Mouse (Mus musculus): ENCODE measurements around the gene Ppm1h. TPM values are rescaled to one million over a fixed set of nuclear protein-coding genes. Genes with fewer than 3 reads are reported as not detected.
A peak's percentile ranks its signal among the peaks of the same experiment; 100 is the strongest.

The Ppm1h gene
- polyA plus RNA-seq, 1 experiment from 2014 or later: 8.8 TPM

DNA sequence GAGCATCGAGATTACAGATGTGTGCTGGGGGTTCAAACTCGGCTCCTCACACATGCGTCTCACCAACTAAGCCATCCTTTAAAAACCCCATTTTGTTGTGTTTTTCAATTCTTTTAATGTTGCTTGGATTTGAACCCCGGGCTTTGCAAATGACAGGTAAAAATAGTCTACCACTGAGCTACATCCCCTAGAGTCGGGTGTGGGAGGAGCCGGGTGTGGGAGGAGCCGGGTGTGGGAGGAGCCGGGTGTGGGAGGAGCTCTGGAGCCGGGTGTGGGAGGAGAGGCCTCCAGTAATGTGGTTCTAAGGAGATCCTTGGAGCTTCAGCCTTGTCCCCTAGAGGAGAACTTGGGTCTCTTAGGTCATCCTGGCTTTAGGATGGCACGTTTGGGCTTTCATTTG, 152.1 kb downstream of the Ppm1h start:
- H3K27ac ChIP-seq (ENCODE audit: low read depth, low read length): no peak overlapping the region
- DNase-seq (ENCODE audit: low spot score) (no peak), ATAC-seq (no peak)
- WGBS: 91% methylated on average over 10 of the region's 10 CpGs
- H3K27me3 ChIP-seq (replicated peaks; ENCODE audit: control insufficient read depth, insufficient read depth, low read length): no peaks in the 10 kb centered on the region
- H3K4me3 ChIP-seq (ENCODE audit: low read depth, low read length): no peak overlapping the region
- H3K4me2 ChIP-seq (ENCODE audit: low read length): no peak overlapping the region
- H3K4me1 ChIP-seq (ENCODE audit: control insufficient read depth, insufficient read depth, low read length): no peaks in the 10 kb centered on the region
- no peaks in the 10 kb centered on the region for H3K9me3 ChIP-seq (replicated peaks; ENCODE audit: control insufficient read depth, low read length)
- H3K9ac ChIP-seq (ENCODE audit: low read length): no peak overlapping the region
- H3K36me3 ChIP-seq (ENCODE audit: control insufficient read depth, insufficient read depth, low read length): no peaks in the 10 kb centered on the region

- ATAC-seq: no peak
Measured at GRCm38 (mm10) chr10:122842014-122842413, 163.5 kb downstream of the Ppm1h start.

GRCm38 (mm10) chr10:122842961-122843360, 164.4 kb downstream of the Ppm1h start:
- DNase-seq (ENCODE audit: low spot score) (no peak), ATAC-seq (no peak)
- WGBS: 95% methylated on average over 8 of the region's 8 CpGs
- Histone ChIP-seq H3K9me3 (replicated peaks; ENCODE audit: control insufficient read depth, low read length) (no peaks in the 10 kb centered on the region), H3K9ac (ENCODE audit: low read length) (no peak overlapping the region), H3K27me3 (replicated peaks; ENCODE audit: control insufficient read depth, insufficient read depth, low read length) (no peaks in the 10 kb centered on the region), H3K36me3 (ENCODE audit: control insufficient read depth, insufficient read depth, low read length) (no peaks in the 10 kb centered on the region), H3K27ac (ENCODE audit: low read depth, low read length) (no peak overlapping the region), H3K4me3 (ENCODE audit: low read depth, low read length) (no peak overlapping the region), H3K4me2 (ENCODE audit: low read length) (no peak overlapping the region), H3K4me1 (ENCODE audit: control insufficient read depth, insufficient read depth, low read length) (no peaks in the 10 kb centered on the region)

More at GRCm38 (mm10) chr10:122842014-122842413, 163.5 kb downstream of the Ppm1h start:
- no peaks in the 10 kb centered on the region for H3K36me3 ChIP-seq (ENCODE audit: control insufficient read depth, insufficient read depth, low read length)
- no peaks in the 10 kb centered on the region for H3K9me3 ChIP-seq (replicated peaks; ENCODE audit: control insufficient read depth, low read length)
- H3K4me1 ChIP-seq (ENCODE audit: control insufficient read depth, insufficient read depth, low read length): no peaks in the 10 kb centered on the region
- no peak overlapping the region for H3K27ac ChIP-seq (ENCODE audit: low read depth, low read length)
- no peak for DNase-seq (ENCODE audit: low spot score)
- WGBS: 92% methylated on average over 8 of the region's 8 CpGs
- no peaks in the 10 kb centered on the region for H3K27me3 ChIP-seq (replicated peaks; ENCODE audit: control insufficient read depth, insufficient read depth, low read length)
- H3K4me3 ChIP-seq (ENCODE audit: low read depth, low read length): no peak overlapping the region
- H3K4me2 ChIP-seq (ENCODE audit: low read length): no peak overlapping the region
- H3K9ac ChIP-seq (ENCODE audit: low read length): no peak overlapping the region

DNA sequence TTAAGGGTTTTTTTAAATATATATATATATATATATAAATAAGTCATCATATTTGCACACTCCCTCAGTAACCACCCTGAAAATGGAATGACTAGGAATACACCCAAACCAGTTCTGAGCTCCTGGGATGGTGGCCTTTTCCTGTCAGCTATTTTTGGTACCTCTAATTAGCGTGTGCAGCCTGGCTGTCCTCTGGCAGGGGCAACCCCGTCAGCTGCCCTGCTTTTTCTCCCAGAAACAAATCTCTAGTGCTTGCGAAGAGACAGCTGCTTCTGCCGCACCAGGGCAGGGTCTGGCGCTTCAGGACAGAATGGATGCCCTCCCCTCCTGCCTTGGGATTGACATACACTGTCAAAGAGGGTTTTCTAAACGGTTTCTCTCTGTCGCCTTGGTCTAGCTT, 166.9 kb downstream of the Ppm1h start:
- Histone ChIP-seq H3K27me3 (replicated peaks; ENCODE audit: control insufficient read depth, insufficient read depth, low read length) (no peaks in the 10 kb centered on the region), H3K27ac (ENCODE audit: low read depth, low read length) (no peak overlapping the region), H3K9me3 (replicated peaks; ENCODE audit: control insufficient read depth, low read length) (no peaks in the 10 kb centered on the region), H3K9ac (ENCODE audit: low read length) (no peak overlapping the region), H3K36me3 (ENCODE audit: control insufficient read depth, insufficient read depth, low read length) (no peaks in the 10 kb centered on the region), H3K4me1 (ENCODE audit: control insufficient read depth, insufficient read depth, low read length) (no peaks in the 10 kb centered on the region), H3K4me3 (ENCODE audit: low read depth, low read length) (no peak overlapping the region), H3K4me2 (ENCODE audit: low read length) (no peak overlapping the region)
- DNase-seq (ENCODE audit: low spot score) (peak; percentile 16), ATAC-seq (no peak)
- WGBS: 54% methylated on average over 7 of the region's 7 CpGs

- Histone ChIP-seq H3K9ac (ENCODE audit: low read length) (no peak overlapping the region), H3K27ac (ENCODE audit: low read depth, low read length) (no peak overlapping the region), H3K4me2 (ENCODE audit: low read length) (no peak overlapping the region), H3K4me1 (ENCODE audit: control insufficient read depth, insufficient read depth, low read length) (no peaks in the 10 kb centered on the region), H3K4me3 (ENCODE audit: low read depth, low read length) (no peak overlapping the region), H3K27me3 (replicated peaks; ENCODE audit: control insufficient read depth, insufficient read depth, low read length) (no peaks in the 10 kb centered on the region), H3K9me3 (replicated peaks; ENCODE audit: control insufficient read depth, low read length) (no peaks in the 10 kb centered on the region), H3K36me3 (ENCODE audit: control insufficient read depth, insufficient read depth, low read length) (no peaks in the 10 kb centered on the region)
- DNase-seq (ENCODE audit: low spot score) (no peak), ATAC-seq (no peak)
- WGBS: 95% methylated on average over 1 of the region's 1 CpGs
Measured at GRCm38 (mm10) chr10:122846476-122846875, 167.9 kb downstream of the Ppm1h start.

GRCm38 (mm10) chr10:122848020-122848457, 169.5 kb downstream of the Ppm1h start:
- no peaks in the 10 kb centered on the region for H3K36me3 ChIP-seq (ENCODE audit: control insufficient read depth, insufficient read depth, low read length)
- no peaks in the 10 kb centered on the region for H3K9me3 ChIP-seq (replicated peaks; ENCODE audit: control insufficient read depth, low read length)
- no peak overlapping the region for H3K9ac ChIP-seq (ENCODE audit: low read length)
- no peak overlapping the region for H3K4me2 ChIP-seq (ENCODE audit: low read length)
- no peaks in the 10 kb centered on the region for H3K27me3 ChIP-seq (replicated peaks; ENCODE audit: control insufficient read depth, insufficient read depth, low read length)
- ATAC-seq: no peak
- no peak for DNase-seq (ENCODE audit: low spot score)
- H3K27ac ChIP-seq (ENCODE audit: low read depth, low read length): no peak overlapping the region
- H3K4me3 ChIP-seq (ENCODE audit: low read depth, low read length): no peak overlapping the region
- no peaks in the 10 kb centered on the region for H3K4me1 ChIP-seq (ENCODE audit: control insufficient read depth, insufficient read depth, low read length)
- 86% methylated on average over 2 of the region's 2 CpGs for WGBS

GRCm38 (mm10) chr10:122851267-122852160, 173.0 kb downstream of the Ppm1h start:
- 91% methylated on average over 16 of the region's 16 CpGs for WGBS
- H3K4me2 ChIP-seq (ENCODE audit: low read length): no peak overlapping the region

GRCm38 (mm10) chr10:122854571-122854970, 176.0 kb downstream of the Ppm1h start:
- DNase-seq (ENCODE audit: low spot score): no peak
- 86% methylated on average over 6 of the region's 6 CpGs for WGBS
- no peaks in the 10 kb centered on the region for H3K36me3 ChIP-seq (ENCODE audit: control insufficient read depth, insufficient read depth, low read length)
- H3K9me3 ChIP-seq (replicated peaks; ENCODE audit: control insufficient read depth, low read length): no peaks in the 10 kb centered on the region
- no peak overlapping the region for H3K4me3 ChIP-seq (ENCODE audit: low read depth, low read length)
- H3K27me3 ChIP-seq (replicated peaks; ENCODE audit: control insufficient read depth, insufficient read depth, low read length): no peaks in the 10 kb centered on the region
- no peak for ATAC-seq
- no peak overlapping the region for H3K27ac ChIP-seq (ENCODE audit: low read depth, low read length)
- H3K4me1 ChIP-seq (ENCODE audit: control insufficient read depth, insufficient read depth, low read length): no peaks in the 10 kb centered on the region
- no peak overlapping the region for H3K4me2 ChIP-seq (ENCODE audit: low read length)
- H3K9ac ChIP-seq (ENCODE audit: low read length): no peak overlapping the region

More at GRCm38 (mm10) chr10:122851267-122852160, 173.0 kb downstream of the Ppm1h start:
- Histone ChIP-seq H3K4me3 (ENCODE audit: low read depth, low read length) (no peak overlapping the region), H3K36me3 (ENCODE audit: control insufficient read depth, insufficient read depth, low read length) (no peaks in the 10 kb centered on the region), H3K9me3 (replicated peaks; ENCODE audit: control insufficient read depth, low read length) (no peaks in the 10 kb centered on the region), H3K9ac (ENCODE audit: low read length) (no peak overlapping the region), H3K27me3 (replicated peaks; ENCODE audit: control insufficient read depth, insufficient read depth, low read length) (no peaks in the 10 kb centered on the region), H3K4me1 (ENCODE audit: control insufficient read depth, insufficient read depth, low read length) (no peaks in the 10 kb centered on the region), H3K27ac (ENCODE audit: low read depth, low read length) (no peak overlapping the region)
- no peak for DNase-seq (ENCODE audit: low spot score)
- ATAC-seq: no peak

- no peak overlapping the region for H3K4me3 ChIP-seq (ENCODE audit: low read depth, low read length)
- ATAC-seq (no peak), DNase-seq (ENCODE audit: low spot score) (no peak)
- WGBS: 39% methylated on average over 4 of the region's 4 CpGs
- H3K9me3 ChIP-seq (replicated peaks; ENCODE audit: control insufficient read depth, low read length): no peaks in the 10 kb centered on the region
- H3K27ac ChIP-seq (ENCODE audit: low read depth, low read length): no peak overlapping the region
- H3K27me3 ChIP-seq (replicated peaks; ENCODE audit: control insufficient read depth, insufficient read depth, low read length): no peaks in the 10 kb centered on the region
- H3K4me2 ChIP-seq (ENCODE audit: low read length): no peak overlapping the region
- no peaks in the 10 kb centered on the region for H3K4me1 ChIP-seq (ENCODE audit: control insufficient read depth, insufficient read depth, low read length)
- H3K9ac ChIP-seq (ENCODE audit: low read length): no peak overlapping the region
- H3K36me3 ChIP-seq (ENCODE audit: control insufficient read depth, insufficient read depth, low read length): no peaks in the 10 kb centered on the region
Measured at GRCm38 (mm10) chr10:122855149-122855548, 176.6 kb downstream of the Ppm1h start.
